Comparison of ENCODE assay signal across 8 mouse cellular contexts in the genomic region with DNA sequence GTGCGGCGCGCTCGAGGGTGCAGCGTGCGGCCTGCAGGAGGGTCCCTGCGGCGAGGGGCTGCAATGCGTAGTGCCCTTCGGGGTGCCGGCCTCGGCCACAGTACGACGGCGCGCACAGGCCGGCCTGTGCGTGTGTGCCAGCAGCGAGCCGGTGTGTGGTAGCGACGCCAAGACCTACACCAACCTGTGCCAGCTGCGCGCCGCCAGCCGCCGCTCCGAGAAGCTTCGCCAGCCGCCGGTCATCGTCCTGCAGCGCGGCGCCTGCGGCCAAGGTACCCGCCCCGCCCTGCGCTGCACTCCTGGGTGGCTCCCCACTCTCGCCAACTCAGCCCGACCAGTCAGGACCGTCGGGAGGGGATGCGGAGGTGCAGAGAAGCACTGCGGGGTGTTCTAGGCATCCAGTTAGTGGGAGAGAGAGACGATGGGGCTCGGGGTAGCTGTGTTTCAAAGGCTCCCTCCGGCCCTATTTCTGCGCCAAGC. TPM values are rescaled to one million over a fixed set of nuclear protein-coding genes. Genes with fewer than 3 reads are reported as not detected.
DNase-seq lines count a peak whose midpoint lies in the region; ATAC-seq and TF ChIP-seq lines count a peak whose summit lies in the region.

No protein-coding gene starts in this region.

- H3K4me1 ChIP-seq in cortical plate, adult 2 months (ENCODE audit: control insufficient read depth, insufficient read depth, low read length): no peaks in the 10 kb centered on the region
- peaks cover 18% of the 10 kb centered on the region for H3K4me1 ChIP-seq in lung, embryonic 16.5 days (replicated peaks; ENCODE audit: control insufficient read depth, insufficient read depth, low read length)

- peak overlapping the region; percentile 67 for H3K4me3 ChIP-seq in cortical plate, adult 2 months (ENCODE audit: insufficient read depth, low read length)
- peak overlapping the region; percentile 60 for H3K4me3 ChIP-seq in lung, embryonic 16.5 days (ENCODE audit: low read length)

- peak overlapping the region; percentile 81 for H3K4me2 ChIP-seq in lung, embryonic 16.5 days (ENCODE audit: low read depth, low read length)

- no peak for TF ChIP-seq CTCF in cortical plate, adult 2 months (IDR thresholded peaks at IDR 0.05; ENCODE audit: extremely low read depth, insufficient read depth, low read length)

- peaks cover 56% of the 10 kb centered on the region for H3K27me3 ChIP-seq in lung, embryonic 16.5 days (ENCODE audit: control insufficient read depth, insufficient read depth, low read depth, low read length)

- H3K9ac ChIP-seq in lung, embryonic 16.5 days (ENCODE audit: low read length): peak overlapping the region; percentile 55

- no peak for TF ChIP-seq POLR2A in cortical plate, adult 2 months (IDR thresholded peaks at IDR 0.05; ENCODE audit: extremely low read depth, insufficient read depth, low read length)

- H3K36me3 ChIP-seq in lung, embryonic 16.5 days (ENCODE audit: control insufficient read depth, insufficient read depth, low read length): no peaks in the 10 kb centered on the region

- H3K27ac ChIP-seq in cortical plate, adult 2 months (ENCODE audit: insufficient read depth, low read length): peak overlapping the region; percentile 85
- no peak overlapping the region for H3K27ac ChIP-seq in lung, embryonic 16.5 days (ENCODE audit: low read length)

- under 1% methylated on average over 46 of the region's 49 CpGs for WGBS in lung, embryonic 16.5 days

- H3K9me3 ChIP-seq in lung, embryonic 16.5 days (ENCODE audit: control insufficient read depth, low read length): no peaks in the 10 kb centered on the region

- ATAC-seq in lung, embryonic 16.5 days (ENCODE audit: low read depth): peak; percentile 49

- DNase-seq in adrenal gland, adult (ENCODE audit: inconsistent age in 2 of 2, low spot score in 1 of 2): peak; percentile 59 to 75
- no peak for DNase-seq in adrenal gland, adult 8-10 months
- peak; percentile 71 to 72 for DNase-seq in heart, adult 18-20 months
- DNase-seq in kidney, adult 18-20 months: peak; percentile 67
- DNase-seq in urinary bladder, postnatal 25 days (ENCODE audit: low spot score): peak; percentile 24
- no peak for DNase-seq in spleen, adult 12 weeks (ENCODE audit: low spot score)

RNA-seq across cellular contexts. Expression of a gene that starts 0.6 kb away (rescaled TPM):
- total RNA-seq in adrenal gland, adult 8-10 months (2022): 10 to 100 TPM; 33.0 to 88.6 (median 61.0) TPM
- polyA plus RNA-seq in cortical plate, adult 2 months (2012; rRNA removed): 159 and 171 TPM in 2 replicates
- 100 to 1,000 TPM; 109 to 122 TPM for total RNA-seq in heart, adult 18-20 months (2021)
- 71.6 and 75.7 TPM in 2 replicates for polyA plus RNA-seq in lung, embryonic 16.5 days (2015; fragmentation: Nextera tagmentation; extraction: Ambion mirVana)

Comparison
In these comparisons a context has a peak if more than half of its experiments do, and no peak if none do; other contexts are left out.
1. DNase-seq: peak in adrenal gland, adult (2 of 2), heart, adult 18-20 months (2 of 2), kidney, adult 18-20 months (single experiment) and urinary bladder, postnatal 25 days (single experiment); none in adrenal gland, adult 8-10 months (single experiment) and spleen, adult 12 weeks (single experiment).